Mouse (Mus musculus) brain, embryonic 18.5 days (tissue): Measurements from ENCODE around the gene Armc2.

Source experiments
- DNase-seq: peaks from one replicate; pipeline ENCODE4 v3.0.0-alpha.2; 2012; ENCODE audit warnings: low read depth, low spot score

The Armc2 gene

DNA sequence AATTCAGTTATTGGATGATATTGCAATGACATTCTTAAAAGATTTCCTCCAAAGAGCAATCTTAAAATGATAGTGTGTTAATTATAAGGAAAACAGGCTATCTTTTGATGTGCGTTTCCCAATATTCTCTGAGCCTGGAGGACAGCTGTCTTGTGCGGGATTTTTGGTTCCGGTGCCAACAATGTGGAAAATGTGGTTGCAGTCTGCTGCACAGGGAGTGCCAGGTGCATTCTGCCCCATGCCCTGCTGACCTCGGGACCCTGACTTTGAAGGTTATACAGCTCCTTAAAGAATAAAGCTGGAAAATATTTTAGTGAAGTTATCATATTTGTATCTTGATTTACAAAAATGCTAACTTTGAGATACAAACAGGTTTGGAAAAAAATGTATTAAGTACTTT is 110.3 kb downstream of the Armc2 start:
- DNase-seq = no peak

DNA sequence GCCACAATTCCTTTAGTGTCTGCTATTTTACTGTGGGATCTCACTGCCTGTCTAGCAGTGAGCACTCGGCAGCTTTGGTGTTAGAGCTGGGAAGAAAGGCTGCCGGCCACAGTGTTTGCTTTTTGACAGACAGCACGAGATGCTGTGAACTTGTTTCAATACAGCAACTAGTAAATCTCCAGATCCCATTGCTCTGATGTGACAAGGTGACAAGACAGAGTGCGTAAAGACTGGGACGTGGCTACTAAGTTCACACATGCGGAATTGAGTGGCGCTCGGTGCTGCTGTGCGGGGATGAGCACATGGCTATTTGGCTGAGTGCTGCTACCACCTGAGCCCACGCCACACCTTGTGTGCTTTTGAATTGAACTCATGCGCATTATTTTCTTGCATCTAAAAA is 110.8 kb downstream of the Armc2 start:
- DNase-seq = no peak

DNA sequence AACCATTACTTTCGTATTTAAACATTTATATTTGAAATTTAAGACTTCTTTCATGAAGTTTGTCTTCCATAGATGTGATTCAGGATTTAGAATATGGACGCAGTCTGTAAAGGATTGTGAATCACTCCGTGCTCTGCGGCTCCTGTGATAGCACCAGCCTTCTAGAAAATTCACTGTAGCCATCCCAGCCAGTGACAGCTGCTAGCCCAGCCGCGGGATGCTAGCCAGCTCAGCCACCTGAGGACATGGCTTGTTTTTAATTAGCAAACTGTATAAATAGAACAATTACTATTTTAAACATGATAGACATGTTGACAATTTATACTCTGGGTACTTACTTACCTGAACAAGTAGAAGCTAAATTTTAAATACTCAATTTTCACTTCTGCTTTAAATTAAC is 116.4 kb downstream of the Armc2 start:
- no peak for DNase-seq

DNA sequence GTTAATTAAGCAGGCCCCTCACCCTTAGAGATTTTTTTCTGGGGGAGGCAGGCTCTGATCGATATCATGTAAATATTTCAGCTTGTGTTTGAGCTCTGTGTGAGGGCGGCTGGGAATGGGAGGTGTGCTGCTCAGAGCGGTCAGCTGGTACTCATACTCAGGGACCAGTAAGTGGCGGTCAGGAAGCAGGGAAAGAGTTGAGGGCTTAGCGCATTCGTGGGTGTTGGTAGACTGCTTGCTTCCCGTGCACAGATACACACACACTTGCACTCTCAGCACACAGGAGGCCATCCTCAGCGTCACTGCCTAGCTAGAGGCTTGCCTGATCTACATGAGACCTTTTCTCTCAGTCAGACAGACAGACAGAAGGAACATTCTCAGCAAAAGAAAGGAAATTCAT is 116.8 kb downstream of the Armc2 start:
- DNase-seq = no peak

DNA sequence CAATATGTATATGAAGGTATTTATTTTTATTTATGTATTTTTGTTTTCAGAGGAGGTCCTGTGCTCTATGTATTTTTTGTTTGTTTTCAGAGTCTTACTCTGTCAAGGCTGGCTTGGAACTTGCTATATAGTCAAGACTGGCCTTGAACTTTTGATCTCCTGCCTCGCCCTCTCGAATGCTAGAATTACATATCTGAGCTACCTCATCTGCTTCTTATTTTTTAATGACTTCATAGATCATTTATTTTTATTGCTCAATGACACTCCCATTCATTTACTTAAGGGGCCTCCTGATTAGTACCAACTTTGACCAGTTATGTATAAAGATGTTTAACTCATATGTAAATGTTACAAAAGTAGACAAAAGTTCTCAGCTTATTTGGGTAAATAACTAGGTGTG is 121.4 kb downstream of the Armc2 start:
- DNase-seq = no peak

DNA sequence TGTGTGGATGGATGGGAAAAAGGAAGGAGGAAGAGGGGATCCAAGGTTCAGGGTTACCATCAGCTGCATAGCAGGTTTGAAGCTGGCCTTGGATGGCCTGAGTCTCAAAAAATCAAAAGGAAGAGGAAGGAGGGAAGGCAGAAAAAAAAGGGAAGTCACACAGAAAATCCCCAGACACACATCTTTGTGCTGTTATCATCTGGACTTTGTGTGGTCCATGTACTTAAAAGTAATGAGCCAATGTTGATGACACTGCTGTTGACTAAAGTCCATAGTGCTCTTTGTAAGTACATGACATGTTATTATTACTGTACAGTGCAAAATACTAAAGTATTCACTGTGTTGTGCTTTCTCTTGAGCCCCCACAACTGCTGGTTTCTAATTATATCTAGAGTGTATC is 121.8 kb downstream of the Armc2 start:
- DNase-seq = no peak

DNA sequence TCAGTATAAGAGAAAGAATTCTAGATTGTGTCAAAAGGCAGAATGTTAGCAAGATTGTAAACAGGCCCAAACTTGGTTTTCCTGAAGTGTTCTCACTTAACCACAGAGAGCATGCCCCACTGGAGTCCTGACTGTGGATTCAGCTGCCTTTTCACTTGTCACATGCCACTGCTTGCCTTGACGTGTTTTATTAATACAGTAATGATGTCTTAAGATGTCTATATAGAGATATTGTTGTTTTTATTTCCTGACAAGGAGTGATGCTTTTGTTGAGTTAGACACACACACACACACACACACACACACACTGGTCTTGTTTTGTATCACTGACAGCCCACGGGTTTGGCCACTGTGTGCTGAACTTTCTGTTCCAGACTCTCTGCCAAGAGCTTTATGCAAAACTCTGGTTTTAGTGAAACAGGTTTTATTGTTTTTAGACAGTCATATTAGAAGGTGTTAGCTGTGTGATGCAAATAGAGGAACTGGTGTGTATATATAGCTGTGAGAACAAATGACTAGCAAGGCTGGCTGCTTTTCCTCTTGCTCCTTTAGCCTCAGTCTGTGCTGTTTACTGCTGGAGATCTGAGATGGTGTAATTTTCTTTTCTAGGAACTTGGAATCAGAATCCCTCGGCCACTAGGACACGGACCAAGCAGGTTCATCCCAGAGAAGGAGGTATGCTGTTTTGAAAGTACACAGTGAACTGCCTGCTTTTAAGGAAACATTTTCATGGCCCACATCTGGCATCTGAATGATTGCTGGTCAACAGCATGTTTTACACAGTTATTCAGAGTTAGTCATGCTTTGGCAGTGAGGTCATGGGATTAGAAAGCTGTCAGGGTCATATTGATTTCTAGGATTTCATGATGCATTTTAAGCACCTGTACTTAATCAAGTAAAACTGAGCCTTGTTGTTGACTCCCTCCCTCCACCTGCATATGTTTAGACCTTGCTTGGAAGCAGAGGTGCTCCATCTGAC is 124.5 kb downstream of the Armc2 start:
- DNase-seq = no peak

DNA sequence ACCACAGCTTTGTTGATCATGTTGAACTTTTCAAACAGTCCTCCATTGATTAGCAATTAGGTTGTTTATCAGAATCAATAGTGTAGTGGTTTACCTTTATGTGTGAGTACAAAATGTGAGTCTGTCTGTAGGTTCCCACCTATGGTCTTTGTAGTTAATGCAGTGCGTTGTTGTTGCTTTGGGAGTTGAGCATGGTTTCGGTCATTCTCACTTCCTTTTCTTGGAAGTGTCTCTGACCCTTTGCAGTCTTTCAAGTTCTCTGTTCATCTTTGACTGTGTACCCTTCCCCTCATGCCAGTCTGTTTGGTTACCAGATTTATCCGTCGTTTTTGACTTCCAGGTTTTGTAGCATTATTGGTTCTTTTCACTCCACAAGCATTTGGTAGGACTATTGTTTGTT is 126.9 kb downstream of the Armc2 start:
- DNase-seq = no peak

DNA sequence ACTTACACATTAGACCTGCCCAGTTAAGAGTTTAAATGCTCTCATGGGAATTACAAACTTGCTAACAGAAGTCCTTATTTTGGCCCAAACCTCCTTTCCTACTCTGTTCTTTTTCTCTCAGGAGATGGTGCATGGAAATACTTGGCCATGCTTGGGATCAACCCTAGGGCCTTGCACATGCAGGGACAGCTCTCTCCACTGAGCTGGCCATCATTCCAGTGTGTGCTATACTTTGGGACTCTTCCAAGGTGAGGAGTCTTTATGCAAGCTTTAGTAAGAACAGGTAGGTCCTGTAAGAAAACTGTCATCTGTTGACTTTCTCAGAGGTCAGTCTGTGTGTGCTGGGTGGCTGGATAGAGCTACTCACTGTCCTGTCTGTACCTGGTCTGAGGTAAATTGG is 127.7 kb downstream of the Armc2 start:
- no peak for DNase-seq

DNA sequence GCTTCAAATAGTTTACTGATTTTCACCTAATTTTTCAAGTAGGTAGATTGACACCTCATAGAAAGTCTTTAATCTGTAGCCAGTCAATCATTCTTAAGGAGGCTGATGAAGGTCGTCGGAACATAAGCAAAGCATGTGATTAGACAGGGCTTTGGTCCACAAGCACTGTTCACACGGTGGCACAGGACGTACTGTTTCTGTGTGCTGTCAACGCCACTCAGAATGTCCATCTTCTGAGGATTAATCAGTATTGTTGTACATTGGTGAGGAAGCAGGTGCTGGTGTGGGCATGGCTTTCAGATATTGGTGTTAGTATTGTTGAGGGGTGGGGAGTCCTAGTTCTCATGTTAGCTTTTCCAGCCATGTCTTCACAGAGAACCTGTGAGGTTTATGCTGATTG is 128.7 kb downstream of the Armc2 start:
- no peak for DNase-seq

DNA sequence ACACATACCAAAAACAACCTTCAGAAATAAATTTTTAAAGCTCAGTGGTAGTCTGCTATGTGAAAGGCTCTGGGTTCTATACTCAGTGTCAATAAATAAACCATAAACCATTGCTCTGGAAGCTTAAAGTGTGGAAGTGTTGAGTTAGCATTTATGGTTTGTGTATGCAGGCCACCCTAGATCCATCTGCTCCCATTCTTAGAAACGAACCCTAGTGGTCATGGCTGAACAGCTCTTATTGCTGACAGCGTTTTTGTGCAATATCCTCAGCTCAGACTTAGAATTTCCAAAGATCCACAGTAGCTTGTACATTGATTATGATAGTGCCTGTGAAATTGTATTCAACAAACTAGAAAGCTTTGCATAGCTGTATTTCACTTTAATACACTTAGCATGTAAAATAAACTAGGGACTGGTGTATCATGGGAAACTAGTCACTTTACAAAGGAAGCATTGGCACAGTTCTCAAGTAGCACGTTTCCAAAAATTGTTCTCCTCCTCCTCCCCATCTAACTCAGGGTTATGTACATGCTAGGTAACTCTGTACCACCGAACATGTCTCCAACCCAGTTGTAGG is 129.8 kb downstream of the Armc2 start:
- no peak for DNase-seq

DNA sequence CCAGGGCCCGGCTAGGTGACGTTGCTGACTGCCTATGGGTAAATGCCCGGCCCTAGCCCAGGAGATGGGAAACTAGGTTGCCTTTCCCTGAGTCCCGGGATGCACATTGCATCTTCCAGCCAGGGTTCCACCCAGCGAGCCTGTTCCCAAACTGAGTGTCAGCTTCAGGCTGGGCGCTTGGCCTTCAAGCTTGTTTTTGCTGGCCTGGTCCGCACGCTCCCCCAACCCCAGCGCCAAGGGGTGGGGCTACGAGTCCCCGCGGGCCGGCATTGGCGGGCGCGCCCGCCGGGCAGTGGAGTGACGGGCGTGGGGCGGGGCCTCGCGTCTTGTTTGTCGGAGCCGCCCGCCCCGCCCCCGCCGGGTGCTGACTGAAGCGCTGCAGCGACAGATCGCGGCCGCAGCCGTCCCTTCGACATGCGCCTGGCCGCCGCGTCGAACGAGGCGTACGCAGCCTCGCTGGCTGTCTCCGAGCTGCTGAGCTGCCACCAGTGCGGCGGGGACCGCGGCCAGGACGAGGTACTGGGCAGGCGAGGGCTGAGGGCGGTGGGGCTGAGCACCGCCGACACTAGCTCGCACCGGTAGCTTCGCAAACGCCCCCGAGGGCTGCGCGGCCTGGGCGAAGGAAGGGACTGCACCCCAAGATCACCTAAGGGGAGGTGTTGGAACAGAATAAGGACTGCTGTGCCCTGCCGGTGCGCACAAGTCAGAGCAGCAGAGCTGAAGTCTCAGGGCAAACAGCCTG is 131.0 kb downstream of the Armc2 start:
- DNase-seq = peak; percentile 84

DNA sequence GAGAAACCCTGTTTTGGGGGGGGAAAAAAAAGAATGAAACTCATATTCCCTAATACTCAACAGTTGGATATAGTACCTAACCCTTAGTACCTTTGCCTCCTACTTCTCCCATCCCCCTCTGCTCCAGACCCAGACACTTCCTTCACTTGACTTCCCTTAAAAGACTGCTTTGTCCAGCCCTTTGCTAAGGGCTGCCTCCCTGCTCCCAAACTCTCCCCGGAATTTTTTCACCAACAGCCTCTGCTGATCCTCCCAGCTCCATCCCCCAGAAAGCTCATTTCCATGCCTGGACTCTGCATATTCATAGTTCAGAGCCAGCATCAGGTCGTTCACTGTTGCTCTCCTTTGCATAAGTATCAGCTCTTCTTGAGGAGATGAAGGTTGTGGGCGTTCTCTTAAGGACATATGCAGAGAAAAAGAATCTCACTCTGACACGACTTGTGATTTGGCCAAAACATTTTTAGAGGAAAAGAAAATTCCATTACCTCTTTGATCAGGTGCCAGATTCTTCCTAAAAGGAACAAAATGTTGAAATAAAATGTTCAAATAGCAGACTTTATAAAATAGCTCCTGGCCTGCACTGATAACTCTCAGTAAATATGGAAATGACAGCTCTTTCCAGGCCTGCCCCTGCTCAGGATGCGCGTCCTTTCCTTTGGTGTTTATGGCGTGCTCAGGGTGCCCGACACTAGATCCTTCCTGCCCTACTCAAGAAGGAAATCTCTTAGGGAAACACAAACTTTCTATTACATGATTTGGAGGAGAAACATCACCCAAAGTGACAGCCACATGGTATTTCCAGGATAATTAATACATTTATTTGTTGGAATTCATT is 134.3 kb downstream of the Armc2 start:
- DNase-seq = no peak

DNA sequence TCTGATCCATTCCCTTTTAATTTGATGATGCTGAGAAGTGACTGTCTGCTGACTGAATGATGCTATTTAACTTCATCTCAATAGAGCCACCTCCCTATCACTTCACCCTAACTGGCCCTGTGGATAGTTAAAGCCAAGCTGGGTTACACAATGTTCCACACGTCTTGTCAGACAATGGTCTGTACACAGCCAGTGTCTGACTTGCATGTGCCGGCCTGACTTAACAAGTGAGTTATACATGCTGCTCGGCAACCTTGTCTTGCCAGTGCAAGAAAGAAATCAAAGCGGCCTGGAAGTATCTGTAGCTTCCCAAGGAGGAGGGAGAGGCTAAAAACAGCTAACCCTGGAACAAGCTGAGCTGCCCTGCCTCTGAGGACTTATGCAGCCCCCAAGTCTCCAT is 136.8 kb downstream of the Armc2 start:
- no peak for DNase-seq

DNA sequence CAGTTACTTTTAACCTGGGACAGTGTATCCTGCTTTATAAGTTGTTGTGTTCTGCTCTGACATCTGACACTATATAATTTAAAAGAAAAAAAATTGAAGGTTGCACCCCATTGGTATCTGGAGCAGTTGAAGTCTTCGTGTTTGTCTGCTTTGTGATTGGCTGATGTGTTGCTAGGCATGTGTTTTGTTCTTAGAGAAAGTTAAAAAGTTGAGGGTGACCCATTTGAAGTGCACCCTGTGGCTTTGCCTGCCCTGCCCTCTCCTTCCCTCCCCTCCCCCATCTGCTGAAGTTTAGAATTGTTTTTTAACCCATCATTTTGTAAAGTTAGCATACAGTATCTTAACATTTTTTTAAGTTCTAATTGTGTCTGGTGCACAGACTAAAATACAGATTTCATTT is 137.5 kb downstream of the Armc2 start:
- DNase-seq = no peak

DNA sequence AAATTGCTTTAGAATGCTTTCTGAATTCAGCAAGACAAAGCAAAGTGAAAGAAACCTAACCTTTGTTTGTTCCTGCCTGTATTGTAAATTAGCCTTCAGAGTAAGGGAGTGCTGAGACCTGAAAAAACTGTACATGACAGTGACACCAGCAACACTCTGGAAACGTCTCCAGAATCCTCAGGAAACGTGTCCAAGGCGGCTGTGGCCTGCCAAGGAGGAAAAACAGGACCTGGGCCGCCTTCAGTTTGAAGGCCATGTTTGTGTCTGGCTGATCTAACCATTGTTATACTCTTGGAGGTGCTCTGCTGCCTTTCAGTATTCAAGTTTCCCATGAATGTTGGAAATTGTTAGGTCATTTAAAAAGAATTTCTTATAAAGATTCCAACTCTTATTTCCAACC is 138.0 kb downstream of the Armc2 start:
- no peak for DNase-seq

DNA sequence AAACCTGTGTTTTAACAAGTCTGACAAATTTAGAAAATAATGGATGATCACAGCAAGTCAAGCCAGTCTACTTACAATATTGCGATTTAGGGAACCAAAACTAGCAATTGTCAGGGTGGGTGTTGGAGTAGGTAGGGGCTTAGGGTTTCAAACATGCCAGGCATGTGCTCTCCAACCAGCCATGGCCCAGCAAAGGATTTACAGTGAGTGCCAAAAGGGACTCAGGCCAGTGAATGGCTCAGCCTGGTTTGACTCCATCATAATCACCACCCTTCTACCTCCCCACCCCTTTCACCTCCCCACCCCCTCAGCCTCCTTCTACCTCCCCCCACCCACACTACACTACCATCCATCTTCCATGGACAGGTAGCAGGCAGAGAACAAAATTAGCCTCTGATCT is 138.6 kb downstream of the Armc2 start:
- DNase-seq = no peak

DNA sequence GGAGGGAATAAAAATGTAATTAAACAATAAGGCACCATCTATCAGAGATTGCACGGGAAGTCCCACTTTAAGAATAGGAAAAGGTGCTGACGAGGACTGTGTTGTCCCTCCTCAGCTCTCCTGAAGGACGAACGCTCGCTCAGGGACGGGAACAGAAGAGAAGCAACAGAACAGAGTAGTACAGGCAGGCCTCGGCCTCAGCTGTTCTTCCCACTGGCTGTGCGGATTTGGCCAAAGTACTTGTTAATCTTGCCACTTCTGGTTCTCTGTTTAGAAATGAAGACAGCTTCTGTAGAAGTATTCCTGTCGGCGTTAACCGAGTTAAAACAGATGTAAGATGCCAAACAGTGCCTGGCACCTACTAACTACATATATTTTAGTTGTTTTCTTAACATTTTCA is 139.9 kb downstream of the Armc2 start:
- DNase-seq = no peak

DNA sequence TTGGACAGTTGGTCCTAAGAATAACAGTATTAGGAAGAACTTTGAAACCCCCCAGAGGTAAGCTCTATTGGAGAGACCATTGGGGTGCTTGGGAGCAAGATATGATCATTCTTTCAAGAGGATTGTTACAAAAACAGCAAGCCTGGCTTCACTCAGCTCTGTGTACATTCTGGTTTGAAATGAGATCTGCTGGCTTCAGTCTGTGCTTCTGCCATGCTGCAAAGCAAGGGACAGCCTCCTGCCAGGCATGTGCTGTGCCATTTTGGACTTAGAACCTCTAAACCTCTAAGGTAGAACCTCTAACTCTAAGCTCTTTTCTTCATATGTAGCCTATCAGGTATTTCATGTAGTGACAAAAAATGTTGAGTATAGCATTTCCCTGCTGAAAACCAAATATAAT is 142.6 kb downstream of the Armc2 start:
- DNase-seq = no peak

DNA sequence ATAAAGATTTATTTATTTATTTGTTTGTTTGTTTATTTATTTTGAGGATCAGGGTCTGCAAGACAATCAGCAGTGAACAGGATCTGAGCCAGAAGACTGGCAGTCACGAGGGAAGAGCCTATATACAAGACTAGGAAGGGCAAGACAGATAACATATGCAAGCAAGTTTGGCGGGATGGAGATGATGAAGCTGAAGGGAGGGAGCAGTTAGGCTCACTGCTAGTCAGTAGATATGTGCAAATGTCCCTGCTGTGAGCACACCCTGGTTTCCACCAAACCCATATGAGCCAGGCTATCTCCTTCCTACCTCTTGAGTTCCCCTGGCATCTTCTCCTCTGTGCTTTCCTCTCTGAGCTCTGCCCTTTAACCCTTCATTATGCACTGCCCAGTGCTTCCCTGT is 146.7 kb downstream of the Armc2 start:
- DNase-seq = no peak

DNA sequence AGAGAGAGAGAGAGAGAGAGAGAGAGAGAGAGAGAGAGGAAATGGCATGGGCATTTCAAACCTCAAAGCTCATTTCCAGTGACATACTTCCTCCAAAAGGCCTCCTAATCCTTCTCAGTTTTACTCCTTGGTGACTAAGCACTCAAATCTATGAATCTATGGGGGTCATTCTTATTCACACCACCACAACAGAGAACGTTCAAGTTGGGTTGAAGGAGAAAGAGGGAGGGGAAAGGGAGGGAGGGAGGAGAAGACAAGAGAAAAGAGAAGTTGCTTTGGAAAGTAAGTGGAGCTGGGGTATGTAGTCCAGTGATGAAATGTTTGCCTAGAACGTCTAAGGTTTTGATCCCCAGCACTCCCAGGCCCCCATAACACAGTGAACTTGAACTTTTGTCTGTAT is 148.1 kb downstream of the Armc2 start:
- DNase-seq = no peak

DNA sequence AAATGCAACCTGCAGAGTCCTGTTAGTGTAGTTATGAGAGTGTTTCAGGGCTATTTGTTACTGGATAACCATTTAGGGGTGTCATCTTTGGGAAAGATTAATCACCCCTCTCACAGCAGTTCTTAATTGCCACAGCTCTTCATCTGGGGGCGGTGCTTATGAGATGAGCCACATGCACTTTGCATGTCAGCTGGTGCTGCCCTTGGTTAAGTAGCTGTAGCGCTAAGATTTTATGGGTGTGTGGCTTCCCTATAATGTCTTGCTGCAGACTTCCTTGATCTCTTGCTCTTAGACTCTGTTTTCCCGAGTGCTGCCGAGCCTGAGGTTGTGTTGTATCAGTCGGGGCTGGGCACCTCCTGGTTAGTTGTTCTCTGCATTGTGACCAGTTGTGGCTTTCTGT is 150.3 kb downstream of the Armc2 start:
- no peak for DNase-seq
